Mouse (Mus musculus) midbrain, postnatal 0 days (tissue): Measurements from ENCODE around the gene Cdhr1. TPM values are rescaled to one million over a fixed set of nuclear protein-coding genes. Genes with fewer than 3 reads are reported as not detected.

Experiments
- ATAC-seq: fragments of 200-750 bp; cut with Nextera tagmentation; 2 replicates; pipeline ENCODE4 v1.8.0; 2017; ENCODE audit warnings: moderate number of reproducible peaks, mild to moderate bottlenecking, moderate TSS enrichment, moderate library complexity; ENCODE audit not compliant: low FRiP score
- DNase-seq: peaks from one replicate; pipeline ENCODE4 v3.0.0-alpha.2; 2015; ENCODE audit warnings: low spot score
- H3K27ac ChIP-seq: fragments of 300-500 bp; sonication (generic); 2 replicates; pipeline ENCODE4 v1.5.1; 2014; ENCODE audit warnings: low read depth, mild to moderate bottlenecking, low read length, mixed read lengths
- H3K27me3 ChIP-seq: fragments of 300-500 bp; sonication (generic); 2 replicates; pipeline ENCODE4 v1.6.1; 2014; ENCODE audit warnings: low read length, control low read depth, mixed read lengths; ENCODE audit not compliant: insufficient read depth
- H3K36me3 ChIP-seq: fragments of 300-500 bp; sonication (generic); 2 replicates; pipeline ENCODE4 v1.6.1; 2014; ENCODE audit warnings: low read length, control low read depth, mixed read lengths; ENCODE audit not compliant: insufficient read depth
- H3K4me1 ChIP-seq: fragments of 300-500 bp; sonication (generic); 2 replicates; pipeline ENCODE4 v1.6.1; 2014; ENCODE audit warnings: mild to moderate bottlenecking, control low read depth, antibody characterized with exemption, low read length, mixed read lengths; ENCODE audit not compliant: insufficient read depth
- H3K4me2 ChIP-seq: fragments of 300-500 bp; sonication (generic); 2 replicates; pipeline ENCODE4 v1.6.1; 2014; ENCODE audit warnings: low read depth, mild to moderate bottlenecking, low read length, mixed read lengths; ENCODE audit not compliant: poor library complexity, severe bottlenecking
- H3K4me3 ChIP-seq: fragments of 300-500 bp; sonication (generic); 2 replicates; pipeline ENCODE4 v1.5.1; 2014; ENCODE audit warnings: low read depth, mild to moderate bottlenecking, low read length, moderate library complexity
- H3K9ac ChIP-seq: fragments of 300-500 bp; sonication (generic); replicated peaks from 2 replicates; pipeline ENCODE4 v1.6.1; 2014; ENCODE audit warnings: mild to moderate bottlenecking, low read length, moderate library complexity, mixed read lengths; ENCODE audit not compliant: poor library complexity, severe bottlenecking
- H3K9me3 ChIP-seq: fragments of 300-500 bp; sonication (generic); 2 replicates; pipeline ENCODE4 v1.6.1; 2016; ENCODE audit warnings: low read length, control low read depth
- CTCF ChIP-seq: IDR thresholded peaks from 2 replicates; pipeline ENCODE4 v1.5.1; 2016; ENCODE audit warnings: antibody characterized with exemption, mild to moderate bottlenecking
- WGBS: fragments of 180-500 bp; shearing (Covaris S2); extraction: QIAGEN DNeasy Blood & Tissue Kit; methylation state at CpG from one replicate; pipeline ENCODE4 v1.1.7; 2014; 5-methylcytosine and 5-hydroxymethylcytosine counted together
- polyA plus RNA-seq: library from polyadenylated mRNA; unstranded; fragments of >200 nt; fragmentation: Nextera tagmentation; extraction: Ambion mirVana; gene quantifications from 2 replicates; pipeline ENCODE4 v1.2.1, GENCODE M21; 2015
- total RNA-seq: library from RNA; depleted of rRNA; stranded (reverse); fragments of >200 nt; gene quantifications from 2 replicates; pipeline ENCODE4 v1.2.3, GENCODE M21; 2014

The Cdhr1 gene
- total and polyA plus RNA-seq, 2 experiments from 2014 or later: 6.7 to 7.4 TPM

- H3K9ac ChIP-seq: peak overlapping the region; percentile 85
- ATAC-seq (no peak; the same call in 1 of the 2 replicates), DNase-seq (peak; percentile 13)
- H3K27ac ChIP-seq: peak overlapping the region; percentile 79
- H3K27me3 ChIP-seq: no peaks in the 10 kb centered on the region
- peak overlapping the region; percentile 58 for H3K4me2 ChIP-seq
- H3K36me3 ChIP-seq: peaks cover 13% of the 10 kb centered on the region
- no peaks in the 10 kb centered on the region for H3K9me3 ChIP-seq
- no peak for TF ChIP-seq CTCF
- H3K4me3 ChIP-seq: peak overlapping the region; percentile 76
- no peaks in the 10 kb centered on the region for H3K4me1 ChIP-seq
- 2% methylated on average over 40 of the region's 40 CpGs for WGBS
Observed at GRCm38 (mm10) chr14:37134304-37135126, 36.4 kb upstream of the Cdhr1 start.

GRCm38 (mm10) chr14:37127652-37128051 lies 29.5 kb upstream of the Cdhr1 start:
- no peaks in the 10 kb centered on the region for H3K27me3 ChIP-seq
- WGBS: 42% methylated on average over 4 of the region's 4 CpGs
- ATAC-seq (no peak), DNase-seq (peak; percentile 79)
- no peaks in the 10 kb centered on the region for H3K4me1 ChIP-seq
- H3K4me2 ChIP-seq: no peak overlapping the region
- no peak overlapping the region for H3K27ac ChIP-seq
- H3K36me3 ChIP-seq: peaks cover 44% of the 10 kb centered on the region
- no peak overlapping the region for H3K4me3 ChIP-seq
- H3K9ac ChIP-seq: no peak overlapping the region
- peak; percentile 86 for TF ChIP-seq CTCF
- H3K9me3 ChIP-seq: no peaks in the 10 kb centered on the region

GRCm38 (mm10) chr14:37119233-37119632 lies 21.1 kb upstream of the Cdhr1 start:
- no peak for TF ChIP-seq CTCF
- no peak overlapping the region for H3K4me3 ChIP-seq
- no peaks in the 10 kb centered on the region for H3K4me1 ChIP-seq
- no peak overlapping the region for H3K27ac ChIP-seq
- 97% methylated on average over 4 of the region's 4 CpGs for WGBS
- H3K27me3 ChIP-seq: no peaks in the 10 kb centered on the region
- no peaks in the 10 kb centered on the region for H3K9me3 ChIP-seq
- DNase-seq (no peak), ATAC-seq (no peak)
- no peak overlapping the region for H3K9ac ChIP-seq
- H3K4me2 ChIP-seq: no peak overlapping the region
- H3K36me3 ChIP-seq: peaks cover 6% of the 10 kb centered on the region

GRCm38 (mm10) chr14:37113922-37114321 lies 15.8 kb upstream of the Cdhr1 start, which contains the start of gene 2610528A11Rik:
TSS of gene 2610528A11Rik (minus strand) at chr14:37114022.
- Histone ChIP-seq H3K9me3 (no peaks in the 10 kb centered on the region), H3K27me3 (no peaks in the 10 kb centered on the region), H3K36me3 (no peaks in the 10 kb centered on the region), H3K4me1 (no peaks in the 10 kb centered on the region), H3K4me2 (no peak within 1 kb of the TSS), H3K27ac (no peak within 1 kb of the TSS), H3K9ac (no peak within 1 kb of the TSS), H3K4me3 (no peak within 1 kb of the TSS)
- TF ChIP-seq CTCF: no peak
- DNase-seq (no peak), ATAC-seq (no peak)
- 69% methylated on average over 3 of the region's 3 CpGs for WGBS

- no peak overlapping the region for H3K27ac ChIP-seq
- H3K4me3 ChIP-seq: no peak overlapping the region
- H3K9ac ChIP-seq: no peak overlapping the region
- H3K4me1 ChIP-seq: no peaks in the 10 kb centered on the region
- no peak for TF ChIP-seq CTCF
- H3K36me3 ChIP-seq: no peaks in the 10 kb centered on the region
- no peaks in the 10 kb centered on the region for H3K27me3 ChIP-seq
- H3K4me2 ChIP-seq: no peak overlapping the region
- DNase-seq (no peak), ATAC-seq (no peak)
- 87% methylated on average over 7 of the region's 7 CpGs for WGBS
- no peaks in the 10 kb centered on the region for H3K9me3 ChIP-seq
Observed at GRCm38 (mm10) chr14:37112931-37113330, 14.8 kb upstream of the Cdhr1 start.

- Histone ChIP-seq H3K4me1 (no peaks in the 10 kb centered on the region), H3K27me3 (no peaks in the 10 kb centered on the region), H3K4me3 (no peak overlapping the region), H3K9ac (no peak overlapping the region), H3K9me3 (no peaks in the 10 kb centered on the region), H3K36me3 (no peaks in the 10 kb centered on the region), H3K27ac (no peak overlapping the region), H3K4me2 (no peak overlapping the region)
- DNase-seq: no peak
- TF ChIP-seq CTCF: no peak
- ATAC-seq: no peak
Observed at GRCm38 (mm10) chr14:37111371-37111770, 13.2 kb upstream of the Cdhr1 start.
